Mouse (Mus musculus): ENCODE data around the gene Zfp27.
A peak's percentile ranks its signal among the peaks of the same experiment; 100 is the strongest.

Gene Zfp27

GRCm38 (mm10) chr7:29905966-29906681 lies at the start of gene Zfp27:
TSS of gene Zfp27 (minus strand) at chr7:29906572.
- peak; percentile 85 for DNase-seq (ENCODE audit: extremely low spot score)

GRCm38 (mm10) chr7:29954731-29955130 lies 48.4 kb upstream of the Zfp27 start:
- DNase-seq (ENCODE audit: extremely low spot score) = peak; percentile 60

- DNase-seq (ENCODE audit: extremely low spot score) = peak; percentile 89
These were observed 47.4 kb upstream of the Zfp27 start, which contains the start of gene Zfp74 for GRCm38 (mm10) chr7:29953513-29954401. TSS of gene Zfp74 (minus strand) at chr7:29954089.

GRCm38 (mm10) chr7:29953086-29953485 lies 46.7 kb upstream of the Zfp27 start:
- no peak for DNase-seq (ENCODE audit: extremely low spot score)

- no peak for DNase-seq (ENCODE audit: extremely low spot score)
These were observed 37.8 kb upstream of the Zfp27 start for GRCm38 (mm10) chr7:29944201-29944600.

GRCm38 (mm10) chr7:29943720-29944119 lies 37.3 kb upstream of the Zfp27 start:
- DNase-seq (ENCODE audit: extremely low spot score) = no peak

GRCm38 (mm10) chr7:29942740-29943139 lies 36.4 kb upstream of the Zfp27 start:
- DNase-seq (ENCODE audit: extremely low spot score) = no peak

- no peak for DNase-seq (ENCODE audit: extremely low spot score)
These were observed 34.7 kb upstream of the Zfp27 start for GRCm38 (mm10) chr7:29941027-29941426.

GRCm38 (mm10) chr7:29938856-29939255 lies 32.5 kb upstream of the Zfp27 start:
- DNase-seq (ENCODE audit: extremely low spot score) = no peak

- no peak for DNase-seq (ENCODE audit: extremely low spot score)
These were observed 16.4 kb upstream of the Zfp27 start for GRCm38 (mm10) chr7:29922780-29923179.

- no peak for DNase-seq (ENCODE audit: extremely low spot score)
These were observed 15.2 kb upstream of the Zfp27 start for GRCm38 (mm10) chr7:29921439-29922093.

GRCm38 (mm10) chr7:29918062-29918453 lies 11.7 kb upstream of the Zfp27 start:
- DNase-seq (ENCODE audit: extremely low spot score) = no peak

GRCm38 (mm10) chr7:29917371-29918061 lies 11.1 kb upstream of the Zfp27 start:
- no peak for DNase-seq (ENCODE audit: extremely low spot score)

GRCm38 (mm10) chr7:29912172-29912571 lies 5.8 kb upstream of the Zfp27 start:
- DNase-seq (ENCODE audit: extremely low spot score) = no peak

- no peak for DNase-seq (ENCODE audit: extremely low spot score)
These were observed 3.9 kb upstream of the Zfp27 start for GRCm38 (mm10) chr7:29910252-29910651.

GRCm38 (mm10) chr7:29908130-29908950 lies 2.0 kb upstream of the Zfp27 start, which contains the start of gene Zfp383:
TSS of gene Zfp383 (plus strand) at chr7:29908223.
- DNase-seq (ENCODE audit: extremely low spot score) = peak; percentile 93

- DNase-seq (ENCODE audit: extremely low spot score) = no peak
These were observed 834 bp upstream of the Zfp27 start for GRCm38 (mm10) chr7:29907206-29907605.

- no peak for DNase-seq (ENCODE audit: extremely low spot score)
These were observed 298 bp upstream of the Zfp27 start for GRCm38 (mm10) chr7:29906682-29907058.

GRCm38 (mm10) chr7:29904101-29904500 lies 2.3 kb downstream of the Zfp27 start:
- DNase-seq (ENCODE audit: extremely low spot score) = no peak

- no peak for DNase-seq (ENCODE audit: extremely low spot score)
These were observed 8.0 kb downstream of the Zfp27 start for GRCm38 (mm10) chr7:29898351-29898750.

GRCm38 (mm10) chr7:29892756-29893155 lies 13.6 kb downstream of the Zfp27 start:
- DNase-seq (ENCODE audit: extremely low spot score) = no peak

All from embryo, embryonic 9.5 days (tissue).